Mouse (Mus musculus): ENCODE results near the gene Calhm3. TPM values are rescaled to one million over a fixed set of nuclear protein-coding genes. Genes with fewer than 3 reads are reported as not detected.

Gene Calhm3
- total and polyA plus RNA-seq, 3 experiments: 0.16 TPM; not detected in 2

GRCm38 (mm10) chr19:47136170-47136569 lies 21.4 kb downstream of the Calhm3 start:
- DNase-seq (ENCODE audit: low spot score) (no peak), ATAC-seq (ENCODE audit: extremely low read depth, insufficient number of reproducible peaks, low FRiP score, poor library complexity, severe bottlenecking) (no peak)
- H3K4me3 ChIP-seq (ENCODE audit: low read depth, low read length): no peak overlapping the region
- peaks cover 66% of the 10 kb centered on the region for H3K4me1 ChIP-seq (ENCODE audit: insufficient read depth, low read depth, low read length)
- H3K36me3 ChIP-seq (replicated peaks): peaks cover 26% of the 10 kb centered on the region
- no peaks in the 10 kb centered on the region for H3K9me3 ChIP-seq (replicated peaks)
- H3K27me3 ChIP-seq (ENCODE audit: insufficient read depth, low read length): peaks cover 29% of the 10 kb centered on the region; the same call in 1 of the 2 replicates
- no peak for TF ChIP-seq POLR2AphosphoS5 (IDR thresholded peaks at IDR 0.05; ENCODE audit: insufficient replicate concordance, low read depth, low read length)
- no peak for TF ChIP-seq CTCF (IDR thresholded peaks at IDR 0.05; ENCODE audit: low read depth, low read length)
- no peak for TF ChIP-seq GATA1 (IDR thresholded peaks at IDR 0.05; ENCODE audit: borderline replicate concordance, low read length)
- TF ChIP-seq TAL1 (conservative IDR thresholded peaks at IDR 0.05; ENCODE audit: low read depth, low read length): no peak
- no peak for TF ChIP-seq GATA2 (IDR thresholded peaks at IDR 0.05; ENCODE audit: borderline replicate concordance, low read depth, low read length)

DNA sequence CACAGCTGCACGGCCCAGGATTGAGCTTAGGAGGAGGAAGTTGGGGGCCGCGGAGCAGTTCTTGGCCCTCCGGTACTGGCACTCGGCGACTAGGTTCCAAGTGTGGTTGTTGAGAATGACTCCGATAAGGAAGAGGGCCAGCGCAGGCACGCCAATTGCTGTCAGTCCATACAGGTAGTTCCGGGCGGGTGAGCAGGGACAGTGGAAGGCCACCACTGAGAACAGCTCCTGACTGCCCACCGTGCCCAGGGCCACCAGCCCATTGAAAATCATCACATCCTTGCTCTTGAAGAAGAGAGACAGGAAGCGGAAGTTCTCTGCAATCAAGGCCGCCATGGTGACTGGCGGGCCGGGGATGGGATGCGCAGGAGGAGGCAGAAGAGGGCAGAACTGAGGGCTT lies 22.0 kb downstream of the Calhm3 start:
- H3K4me3 ChIP-seq (ENCODE audit: low read depth, low read length): no peak overlapping the region
- no peak for DNase-seq (ENCODE audit: low spot score)
- peaks cover 66% of the 10 kb centered on the region for H3K4me1 ChIP-seq (ENCODE audit: insufficient read depth, low read depth, low read length)
- no peak for TF ChIP-seq GATA1 (IDR thresholded peaks at IDR 0.05; ENCODE audit: borderline replicate concordance, low read length)
- no peak for TF ChIP-seq GATA2 (IDR thresholded peaks at IDR 0.05; ENCODE audit: borderline replicate concordance, low read depth, low read length)
- TF ChIP-seq CTCF (IDR thresholded peaks at IDR 0.05; ENCODE audit: low read depth, low read length): no peak
- TF ChIP-seq POLR2AphosphoS5 (IDR thresholded peaks at IDR 0.05; ENCODE audit: insufficient replicate concordance, low read depth, low read length): no peak
- no peak for TF ChIP-seq TAL1 (conservative IDR thresholded peaks at IDR 0.05; ENCODE audit: low read depth, low read length)
- peaks cover 32% of the 10 kb centered on the region for H3K36me3 ChIP-seq (replicated peaks)
- no peak for ATAC-seq (ENCODE audit: extremely low read depth, insufficient number of reproducible peaks, low FRiP score, poor library complexity, severe bottlenecking)
- H3K9me3 ChIP-seq (replicated peaks): no peaks in the 10 kb centered on the region
- peaks cover 24% of the 10 kb centered on the region; the same call in 1 of the 2 replicates for H3K27me3 ChIP-seq (ENCODE audit: insufficient read depth, low read length)

- peaks cover 56% of the 10 kb centered on the region for H3K36me3 ChIP-seq (replicated peaks)
Measured at GRCm38 (mm10) chr19:47133161-47133560, 24.4 kb downstream of the Calhm3 start.

GRCm38 (mm10) chr19:47130551-47131125 lies 26.9 kb downstream of the Calhm3 start:
- TF ChIP-seq GATA2 (IDR thresholded peaks at IDR 0.05; ENCODE audit: borderline replicate concordance, low read depth, low read length) (no peak), TAL1 (conservative IDR thresholded peaks at IDR 0.05; ENCODE audit: low read depth, low read length) (no peak), POLR2AphosphoS5 (IDR thresholded peaks at IDR 0.05; ENCODE audit: insufficient replicate concordance, low read depth, low read length) (no peak), CTCF (IDR thresholded peaks at IDR 0.05; ENCODE audit: low read depth, low read length) (no peak)
- no peaks in the 10 kb centered on the region for H3K9me3 ChIP-seq (replicated peaks)
- peaks cover 4% of the 10 kb centered on the region; the same call in 1 of the 2 replicates for H3K27me3 ChIP-seq (ENCODE audit: insufficient read depth, low read length)
- DNase-seq (ENCODE audit: low spot score) (no peak), ATAC-seq (ENCODE audit: extremely low read depth, insufficient number of reproducible peaks, low FRiP score, poor library complexity, severe bottlenecking) (no peak)
- H3K36me3 ChIP-seq (replicated peaks): peaks cover 81% of the 10 kb centered on the region
- H3K4me3 ChIP-seq (ENCODE audit: low read depth, low read length): no peak overlapping the region
- H3K4me1 ChIP-seq (ENCODE audit: insufficient read depth, low read depth, low read length): peaks cover 32% of the 10 kb centered on the region

More at GRCm38 (mm10) chr19:47133161-47133560, 24.4 kb downstream of the Calhm3 start:
- DNase-seq (ENCODE audit: low spot score): peak; percentile 76
- Histone ChIP-seq H3K4me1 (ENCODE audit: insufficient read depth, low read depth, low read length) (peaks cover 57% of the 10 kb centered on the region), H3K9me3 (replicated peaks) (no peaks in the 10 kb centered on the region), H3K4me3 (ENCODE audit: low read depth, low read length) (peak overlapping the region; percentile 44; the same call in 1 of the 2 replicates), H3K27me3 (ENCODE audit: insufficient read depth, low read length) (peaks cover 14% of the 10 kb centered on the region; the same call in 1 of the 2 replicates)
- ATAC-seq (ENCODE audit: extremely low read depth, insufficient number of reproducible peaks, low FRiP score, poor library complexity, severe bottlenecking): peak; percentile 84
- TF ChIP-seq CTCF (IDR thresholded peaks at IDR 0.05; ENCODE audit: low read depth, low read length): no peak
- TF ChIP-seq TAL1 (conservative IDR thresholded peaks at IDR 0.05; ENCODE audit: low read depth, low read length): no peak
- TF ChIP-seq POLR2AphosphoS5 (IDR thresholded peaks at IDR 0.05; ENCODE audit: insufficient replicate concordance, low read depth, low read length): no peak
- no peak for TF ChIP-seq GATA1 (IDR thresholded peaks at IDR 0.05; ENCODE audit: borderline replicate concordance, low read length)
- TF ChIP-seq GATA2 (IDR thresholded peaks at IDR 0.05; ENCODE audit: borderline replicate concordance, low read depth, low read length): no peak

DNA sequence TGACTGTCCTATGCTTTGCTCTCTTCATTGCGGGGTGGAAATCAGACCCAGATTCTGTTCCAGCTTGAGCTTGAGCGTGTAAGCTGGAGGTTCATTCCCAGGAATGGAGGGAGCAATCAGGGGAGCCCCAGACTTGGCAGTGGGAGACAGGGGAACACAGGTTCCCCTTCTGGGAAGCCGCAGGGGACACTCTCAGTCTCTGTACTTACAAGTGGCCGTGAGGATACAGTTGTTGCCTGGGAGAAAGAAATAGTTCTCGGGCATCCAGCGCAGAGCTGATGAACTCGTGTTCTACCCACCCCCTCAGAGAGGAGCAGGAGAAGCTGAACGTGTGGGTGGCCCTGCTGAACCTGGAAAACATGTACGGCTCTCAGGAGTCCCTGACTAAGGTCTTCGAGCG lies 28.7 kb downstream of the Calhm3 start:
- Histone ChIP-seq H3K27me3 (ENCODE audit: insufficient read depth, low read length) (no peaks in the 10 kb centered on the region), H3K4me1 (ENCODE audit: insufficient read depth, low read depth, low read length) (peaks cover 22% of the 10 kb centered on the region), H3K9me3 (replicated peaks) (no peaks in the 10 kb centered on the region), H3K4me3 (ENCODE audit: low read depth, low read length) (no peak overlapping the region), H3K36me3 (replicated peaks) (peaks cover 99% of the 10 kb centered on the region)
- ATAC-seq (ENCODE audit: extremely low read depth, insufficient number of reproducible peaks, low FRiP score, poor library complexity, severe bottlenecking) (no peak), DNase-seq (ENCODE audit: low spot score) (no peak)
- TF ChIP-seq POLR2AphosphoS5 (IDR thresholded peaks at IDR 0.05; ENCODE audit: insufficient replicate concordance, low read depth, low read length) (no peak), GATA1 (IDR thresholded peaks at IDR 0.05; ENCODE audit: borderline replicate concordance, low read length) (no peak), GATA2 (IDR thresholded peaks at IDR 0.05; ENCODE audit: borderline replicate concordance, low read depth, low read length) (no peak), CTCF (IDR thresholded peaks at IDR 0.05; ENCODE audit: low read depth, low read length) (no peak), TAL1 (conservative IDR thresholded peaks at IDR 0.05; ENCODE audit: low read depth, low read length) (no peak)

GRCm38 (mm10) chr19:47128164-47128563 lies 29.4 kb downstream of the Calhm3 start:
- H3K36me3 ChIP-seq (replicated peaks): peaks cover 100% of the 10 kb centered on the region
- TF ChIP-seq GATA2 (IDR thresholded peaks at IDR 0.05; ENCODE audit: borderline replicate concordance, low read depth, low read length) (no peak), TAL1 (conservative IDR thresholded peaks at IDR 0.05; ENCODE audit: low read depth, low read length) (no peak), GATA1 (IDR thresholded peaks at IDR 0.05; ENCODE audit: borderline replicate concordance, low read length) (no peak), CTCF (IDR thresholded peaks at IDR 0.05; ENCODE audit: low read depth, low read length) (no peak), POLR2AphosphoS5 (IDR thresholded peaks at IDR 0.05; ENCODE audit: insufficient replicate concordance, low read depth, low read length) (no peak)
- no peaks in the 10 kb centered on the region for H3K27me3 ChIP-seq (ENCODE audit: insufficient read depth, low read length)

More at GRCm38 (mm10) chr19:47128164-47128563, 29.4 kb downstream of the Calhm3 start:
- DNase-seq (ENCODE audit: low spot score) (no peak), ATAC-seq (ENCODE audit: extremely low read depth, insufficient number of reproducible peaks, low FRiP score, poor library complexity, severe bottlenecking) (no peak)
- Histone ChIP-seq H3K4me3 (ENCODE audit: low read depth, low read length) (no peak overlapping the region), H3K4me1 (ENCODE audit: insufficient read depth, low read depth, low read length) (peaks cover 15% of the 10 kb centered on the region), H3K9me3 (replicated peaks) (no peaks in the 10 kb centered on the region)

Data from G1E (cell line).